Mouse (Mus musculus) heart, postnatal 10 days (tissue): Measurements from ENCODE around the gene Nup210l. TPM values are rescaled to one million over a fixed set of nuclear protein-coding genes. Genes with fewer than 3 reads are reported as not detected.
A peak's percentile ranks its signal among the peaks of the same experiment; 100 is the strongest.

Source experiments
- DNase-seq, 2 experiments: peaks; one replicate each; pipeline ENCODE4 v3.0.0; 2021
- intact Hi-C: fragments of 180-260 bp; cut with DNase I; formaldehyde crosslinking; loops from one replicate; pipeline ENCODE4 v1.15.1; 2025
- total RNA-seq, 2 experiments: library from RNA; stranded (reverse); gene quantifications; 2 replicates each; pipeline ENCODE4 v1.2.3; 2021

Nup210l gene
- total RNA-seq = under 1 TPM; 0.10 to 0.12 TPM

DNA sequence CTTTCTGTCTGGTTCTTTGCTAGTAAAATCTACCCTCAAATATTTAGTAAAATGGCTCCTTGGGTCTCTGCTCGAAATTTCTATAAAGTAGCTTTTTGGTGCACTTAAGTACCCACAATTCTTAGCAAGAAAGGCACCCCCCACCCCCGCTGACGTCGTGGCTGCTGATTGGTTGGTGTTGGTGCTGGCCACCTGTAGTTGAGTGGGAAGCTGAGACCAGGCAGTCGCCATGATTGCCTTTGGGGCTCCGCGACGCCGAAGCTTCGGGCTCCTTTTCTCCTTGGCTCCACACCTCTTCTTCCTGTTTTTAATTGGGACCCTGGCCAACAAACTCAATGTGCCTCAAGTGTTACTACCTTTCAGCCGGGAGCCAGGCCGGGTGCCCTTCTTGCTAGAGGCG lies at the start of gene Nup210l:
Nup210l (plus strand) TSS at position 195 of the 400 bp plus-strand sequence.
- intact Hi-C loops = no loop called here
- no peak for DNase-seq

DNA sequence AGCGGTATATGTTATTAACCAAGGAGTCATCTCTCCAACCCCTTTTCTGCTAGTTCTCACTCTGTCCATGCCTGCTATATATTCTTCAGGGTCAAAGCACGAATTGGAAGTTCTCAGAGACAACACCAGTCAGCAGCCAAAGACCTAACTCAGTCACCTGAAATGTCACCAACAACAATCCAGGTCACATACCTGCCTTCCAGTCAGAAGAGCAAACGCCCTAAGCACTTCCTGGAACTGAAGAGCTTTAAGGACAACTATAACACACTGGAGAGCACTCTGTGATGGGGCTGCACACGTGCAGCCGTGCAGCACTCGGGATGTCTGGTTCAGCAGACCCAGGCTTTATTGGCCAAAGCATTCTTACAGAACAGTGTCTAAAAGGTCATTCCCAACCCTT lies 42.4 kb upstream of the Nup210l start:
- no peak for DNase-seq
- intact Hi-C loops = no loop called here

- intact Hi-C loops = no loop called here
- DNase-seq = no peak
These were observed 41.4 kb upstream of the Nup210l start for GRCm38 (mm10) chr3:90062539-90062938.

- intact Hi-C loops = no loop called here
These were observed 39.5 kb upstream of the Nup210l start for GRCm38 (mm10) chr3:90064383-90064782.

DNA sequence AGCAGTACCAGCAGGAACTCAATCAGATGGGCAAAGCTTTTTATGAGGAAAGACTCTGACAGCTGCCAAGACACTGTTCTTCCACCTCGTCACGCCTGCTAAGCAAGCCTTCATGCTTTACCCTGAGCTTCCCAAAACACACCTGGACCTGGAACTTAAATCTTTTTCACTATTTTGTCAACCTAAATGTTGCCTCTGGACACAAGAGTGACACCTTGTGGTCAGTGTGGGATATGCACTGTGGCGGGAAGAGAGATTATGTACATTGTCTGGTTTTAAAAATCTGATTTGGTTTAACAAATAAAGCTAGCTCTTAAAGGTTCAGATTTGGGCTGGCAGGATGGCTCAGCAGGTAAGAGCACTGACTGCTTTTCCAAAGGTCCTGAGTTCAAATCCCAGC lies 38.4 kb upstream of the Nup210l start:
- DNase-seq = peak; percentile 27 to 67

More at GRCm38 (mm10) chr3:90064383-90064782, 39.5 kb upstream of the Nup210l start:
- DNase-seq = no peak

DNA sequence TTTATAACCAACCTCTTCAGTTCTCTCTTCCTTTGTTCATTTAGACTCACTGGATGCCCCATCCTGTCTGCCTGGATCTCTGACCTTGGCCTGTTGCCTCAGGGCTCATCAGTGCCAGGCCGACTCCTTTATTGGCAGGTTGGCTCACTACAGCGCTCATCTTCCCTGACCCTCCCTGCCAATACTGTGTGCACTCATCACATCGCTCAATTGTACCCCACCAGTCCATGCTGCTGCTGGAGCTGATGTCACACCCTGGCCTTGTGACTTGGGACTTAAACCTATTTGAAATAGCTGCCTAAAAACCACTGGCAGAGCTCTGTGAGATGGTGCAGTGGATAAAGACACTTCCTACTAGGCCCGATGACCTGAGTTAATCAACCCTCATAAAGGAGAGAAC lies 36.1 kb upstream of the Nup210l start:
- intact Hi-C loops = no loop called here
- DNase-seq = no peak

More for the DNA sequence above, 38.4 kb upstream of the Nup210l start:
- intact Hi-C loops = no loop called here

DNA sequence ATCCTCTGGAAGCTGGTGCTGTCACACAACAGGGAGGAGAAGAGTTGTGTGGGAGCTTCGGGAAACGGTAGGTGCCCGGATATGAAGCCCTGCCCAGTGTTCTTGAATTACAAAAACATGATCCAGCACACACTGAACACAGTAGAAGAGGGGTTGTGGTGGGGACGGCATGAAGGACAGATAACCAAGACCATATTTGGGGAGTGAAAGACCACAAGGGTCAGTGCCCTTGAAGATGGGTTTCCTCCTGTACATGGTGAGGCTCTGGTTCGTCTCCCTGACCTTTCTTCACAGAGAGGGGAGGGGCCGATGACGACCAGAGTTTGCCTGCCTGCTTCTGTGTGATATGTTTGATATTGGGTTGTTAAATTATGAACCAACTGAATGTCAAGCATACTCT lies 34.2 kb upstream of the Nup210l start:
- no peak for DNase-seq
- intact Hi-C loops = loop anchor here (10.0 kb wide), 1 partner anchor 285 kb away; no protein-coding TSS in a partner anchor

DNA sequence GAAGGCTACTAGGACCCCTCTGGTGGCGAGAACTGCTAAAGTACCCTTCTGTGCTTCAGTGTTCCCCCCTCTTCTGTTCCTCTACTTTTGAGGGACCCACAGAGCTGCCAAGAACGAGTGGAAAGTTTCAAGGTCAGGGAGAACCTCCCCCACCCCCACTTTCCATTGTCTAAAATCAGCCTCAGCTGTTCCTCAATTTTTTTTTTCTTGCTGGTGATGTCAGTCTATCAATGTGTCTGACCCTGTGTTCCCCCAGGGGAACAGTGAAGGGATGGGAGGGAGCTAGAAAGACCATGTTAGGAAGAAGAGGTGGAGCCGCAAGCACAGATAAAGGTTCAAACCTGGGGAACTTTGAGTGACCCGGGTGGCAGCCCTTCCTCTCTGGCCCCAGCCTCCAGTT lies 31.6 kb upstream of the Nup210l start, which contains the start of gene Tpm3:
Tpm3 (plus strand) TSS at position 356 of the 400 bp plus-strand sequence.
- intact Hi-C loops = loop anchor here (10.0 kb wide), 1 partner anchor 287 kb away; no protein-coding TSS in a partner anchor
- no peak for DNase-seq

- intact Hi-C loops = loop anchor here (1.0 to 10.0 kb wide), 3 partner anchors 22 to 292 kb away; no protein-coding TSS in a partner anchor
- DNase-seq = peak; percentile 88 to 91
These were observed 26.8 kb upstream of the Nup210l start for GRCm38 (mm10) chr3:90076921-90077716.

DNA sequence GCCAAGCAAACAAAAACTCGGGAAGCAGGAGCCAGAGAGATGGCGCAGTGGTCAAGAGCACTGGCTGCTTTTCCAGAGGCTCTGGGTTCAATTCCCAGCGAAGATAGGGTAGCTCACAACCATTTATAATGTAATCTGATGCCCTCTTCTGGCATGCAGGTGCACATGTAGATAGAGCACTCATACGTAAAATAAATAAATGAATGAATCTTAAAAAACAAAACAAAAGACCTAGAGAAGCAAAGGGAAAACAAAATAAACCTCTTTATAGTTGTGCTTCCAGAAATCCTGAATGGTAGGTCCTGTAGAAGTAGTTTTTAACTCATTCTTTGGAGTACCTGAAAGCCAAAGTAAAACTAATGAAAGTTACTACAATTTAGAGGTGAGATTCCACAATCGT lies 25.7 kb upstream of the Nup210l start:
- DNase-seq = no peak
- intact Hi-C loops = loop anchor here (10.0 kb wide), 1 partner anchor 293 kb away; no protein-coding TSS in a partner anchor

DNA sequence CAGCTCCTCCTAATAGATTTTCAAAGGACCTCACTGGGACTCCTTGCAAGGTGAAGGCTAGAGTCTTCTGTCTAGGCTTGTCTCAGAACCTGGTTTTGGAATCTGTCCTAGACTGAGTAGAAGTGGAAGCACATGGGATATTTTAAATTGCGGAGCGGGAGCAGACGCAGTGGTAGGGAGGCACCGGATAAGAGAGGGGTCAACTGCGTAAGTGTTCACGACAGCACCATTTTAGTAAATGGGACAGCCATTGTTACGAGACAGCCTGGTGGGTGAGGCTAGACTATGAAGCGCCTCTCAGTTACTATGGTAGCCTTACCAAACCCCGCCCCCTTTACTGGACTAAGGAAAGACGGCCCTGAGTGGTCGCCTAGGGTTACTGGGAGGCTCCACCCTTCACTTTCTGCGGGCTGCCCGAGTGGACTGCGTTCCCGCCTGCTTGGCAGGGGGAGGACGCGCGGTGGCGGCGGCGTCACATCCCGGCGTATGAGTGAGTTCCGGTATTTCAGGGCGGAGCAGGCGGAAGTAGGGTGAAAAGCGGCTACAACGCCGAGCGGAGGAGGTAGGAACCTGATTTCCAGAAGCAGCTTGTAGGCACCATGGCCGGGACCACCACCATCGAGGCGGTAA lies 24.7 kb upstream of the Nup210l start:
- intact Hi-C loops = loop anchor here (10.0 kb wide), 1 partner anchor 294 kb away; no protein-coding TSS in a partner anchor
- peak; percentile 96 for DNase-seq

GRCm38 (mm10) chr3:90079763-90080497 lies 24.0 kb upstream of the Nup210l start:
- intact Hi-C loops = loop anchor here (10.0 kb wide), 1 partner anchor 295 kb away; no protein-coding TSS in a partner anchor
- peak; percentile 81 for DNase-seq

GRCm38 (mm10) chr3:90080498-90080863 lies 23.5 kb upstream of the Nup210l start:
- intact Hi-C loops = no loop called here
- no peak for DNase-seq

DNA sequence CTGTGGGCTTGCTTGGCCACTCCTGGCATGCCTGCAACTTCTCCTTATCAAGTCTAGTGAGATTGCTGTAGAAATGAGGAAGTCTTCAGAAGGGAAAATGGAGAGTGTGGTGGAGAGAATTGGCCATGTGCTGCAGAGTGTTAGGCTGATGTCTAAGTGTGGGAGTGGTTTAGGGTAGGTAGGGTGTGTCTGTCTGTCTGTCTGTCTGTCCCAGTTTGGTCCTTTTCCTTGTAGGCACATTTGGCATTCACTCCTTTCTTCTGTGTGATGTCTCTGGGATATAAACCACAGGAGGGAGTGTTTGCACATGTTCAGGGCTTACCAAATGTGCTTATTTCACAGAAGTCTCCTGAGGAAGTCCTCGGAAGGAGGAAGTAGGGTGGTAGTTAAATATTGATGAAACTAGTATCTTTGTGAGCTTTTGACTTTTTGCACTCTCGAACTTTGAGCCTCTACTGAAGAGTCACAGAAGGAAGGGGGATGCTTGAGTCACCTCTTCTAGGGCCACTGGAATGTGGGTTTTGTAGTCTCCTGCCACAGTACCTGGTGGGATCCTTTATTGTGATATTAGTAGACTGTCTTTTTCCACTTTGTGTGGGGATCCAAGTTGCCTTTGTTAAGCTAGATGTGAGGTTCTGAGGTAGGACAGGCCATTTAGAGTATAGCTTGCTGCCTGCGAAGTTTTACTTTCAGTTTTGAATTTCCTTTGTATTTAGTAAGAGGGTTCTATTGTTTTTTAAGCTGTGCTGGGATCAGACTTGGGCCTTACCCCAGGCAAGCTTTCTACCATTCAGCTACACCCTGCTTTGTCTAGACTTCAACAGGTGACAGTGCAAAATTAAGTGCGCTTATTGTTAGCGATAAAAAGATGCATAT lies 22.3 kb upstream of the Nup210l start:
- peak in 1 of 2 experiments; percentile 12 for DNase-seq
- intact Hi-C loops = no loop called here

DNA sequence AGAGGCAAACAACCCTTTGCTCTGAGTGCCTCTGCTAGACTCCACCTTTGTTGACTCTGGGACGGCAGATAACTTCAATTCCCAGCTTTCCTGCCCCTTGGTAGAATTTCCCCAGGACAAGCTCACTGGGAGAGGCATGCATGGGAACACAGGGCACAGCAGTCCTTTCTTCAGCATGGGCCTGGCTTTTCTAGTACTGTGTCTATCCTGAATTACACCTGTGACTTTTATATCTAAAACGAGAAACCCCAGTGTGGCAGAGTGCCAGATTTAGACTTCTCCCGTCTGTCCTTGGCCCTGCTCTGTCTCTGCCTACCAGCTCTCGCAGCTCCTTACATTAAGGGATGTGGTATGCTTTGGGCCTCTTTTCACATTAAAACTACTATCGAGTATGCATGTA lies 20.9 kb upstream of the Nup210l start:
- peak; percentile 22 to 25 for DNase-seq
- intact Hi-C loops = no loop called here

DNA sequence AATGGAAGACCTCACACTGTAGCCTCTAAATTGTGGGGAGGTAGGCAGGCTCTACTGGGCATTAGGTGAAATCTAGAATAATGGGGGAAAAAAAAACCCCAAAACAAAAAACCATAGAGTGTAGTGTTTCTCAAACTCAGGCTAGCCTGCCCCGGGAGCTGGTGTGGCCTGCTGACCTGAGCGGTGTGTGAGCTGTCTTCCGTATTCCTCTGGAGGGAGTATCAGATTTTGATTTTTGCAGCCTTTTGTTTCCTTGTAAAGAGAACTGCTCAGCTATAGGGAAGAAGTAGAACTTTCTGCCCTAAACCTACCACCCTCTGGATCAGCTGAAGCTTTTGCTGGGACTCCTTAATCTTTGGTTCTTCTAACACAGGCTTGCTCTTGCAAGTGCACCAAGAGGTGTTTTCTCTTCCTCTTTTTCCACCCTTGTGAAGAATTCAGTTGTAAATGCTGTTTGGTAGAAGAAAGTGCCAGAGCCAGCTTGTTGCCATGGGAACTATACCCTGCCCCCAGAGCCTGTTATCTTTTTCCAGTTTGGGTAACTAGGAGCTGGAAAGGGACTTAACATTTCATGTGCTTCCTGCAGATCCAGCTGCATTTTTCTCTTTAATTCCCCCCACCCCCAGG lies 20.1 kb upstream of the Nup210l start:
- DNase-seq = no peak
- intact Hi-C loops = no loop called here

GRCm38 (mm10) chr3:90084790-90085189 lies 19.1 kb upstream of the Nup210l start:
- peak; percentile 37 to 48 for DNase-seq

DNA sequence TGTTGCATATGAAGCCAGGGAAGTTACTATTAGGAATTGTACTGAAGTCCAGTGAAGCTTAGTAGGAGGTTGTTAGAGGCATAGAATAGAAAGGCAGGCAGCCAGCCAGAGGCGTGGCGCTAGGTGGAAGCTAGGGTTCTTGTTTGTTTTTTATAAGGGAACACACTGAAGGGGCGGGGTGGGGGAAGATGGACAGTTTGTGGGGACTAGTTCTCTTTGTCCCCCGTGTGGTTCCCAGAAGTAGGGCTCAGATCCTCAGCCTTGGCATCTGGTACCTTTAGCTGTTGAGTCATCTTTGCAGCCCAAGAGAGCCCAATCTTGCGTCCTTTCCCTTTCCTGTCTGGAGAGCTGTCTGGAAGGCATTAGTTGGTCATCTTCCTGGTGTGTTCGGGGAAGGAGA lies 18.7 kb upstream of the Nup210l start:
- DNase-seq = peak; percentile 12 to 27
- intact Hi-C loops = no loop called here

More at GRCm38 (mm10) chr3:90084790-90085189, 19.1 kb upstream of the Nup210l start:
- intact Hi-C loops = no loop called here

GRCm38 (mm10) chr3:90086068-90086467 lies 17.9 kb upstream of the Nup210l start:
- DNase-seq = no peak
- intact Hi-C loops = no loop called here
